Mouse (Mus musculus): ENCODE measurements at regions not wholly inside any gene's neighbourhood (a gene's known extent, or its start where the extent isn't known, plus 50 kb on each side); places are given as distances from the start of the nearest gene placed in this dataset.

GRCm38 (mm10) chr14:123219590-123219989 is 235.8 kb upstream of the Tmtc4 start:
- no peak for DNase-seq

- DNase-seq, result no peak
Measured at GRCm38 (mm10) chr14:123210241-123210640, 226.4 kb upstream of the Tmtc4 start.

GRCm38 (mm10) chr14:123202848-123203247 is 219.0 kb upstream of the Tmtc4 start:
- DNase-seq, result no peak

GRCm38 (mm10) chr14:123202313-123202712 is 218.5 kb upstream of the Tmtc4 start:
- no peak for DNase-seq

- peak; percentile 43 for DNase-seq
Measured at GRCm38 (mm10) chr14:123201426-123202274, 217.8 kb upstream of the Tmtc4 start.

- DNase-seq, result no peak
Measured at GRCm38 (mm10) chr14:123199111-123199510, 215.3 kb upstream of the Tmtc4 start.

GRCm38 (mm10) chr14:123192574-123192973 is 208.7 kb upstream of the Tmtc4 start:
- no peak for DNase-seq

- DNase-seq, result peak; percentile 21
Measured at GRCm38 (mm10) chr14:123190729-123191128, 206.9 kb upstream of the Tmtc4 start.

- no peak for DNase-seq
Measured at GRCm38 (mm10) chr14:123187270-123188058, 203.6 kb upstream of the Tmtc4 start.

- DNase-seq, result peak; percentile 15
Measured at GRCm38 (mm10) chr14:123173183-123173582, 189.3 kb upstream of the Tmtc4 start.

GRCm38 (mm10) chr14:123171865-123172264 is 188.0 kb upstream of the Tmtc4 start:
- DNase-seq, result no peak

GRCm38 (mm10) chr14:123163842-123164241 is 180.0 kb upstream of the Tmtc4 start:
- no peak for DNase-seq

- no peak for DNase-seq
Measured at GRCm38 (mm10) chr14:123143489-123144046, 159.7 kb upstream of the Tmtc4 start.

- DNase-seq, result no peak
Measured at GRCm38 (mm10) chr14:123138743-123139705, 155.2 kb upstream of the Tmtc4 start.

GRCm38 (mm10) chr14:123133979-123134378 is 150.1 kb upstream of the Tmtc4 start:
- no peak for DNase-seq

GRCm38 (mm10) chr14:123120361-123120760 is 136.5 kb upstream of the Tmtc4 start:
- DNase-seq, result no peak

- no peak for DNase-seq
Measured at GRCm38 (mm10) chr14:123116337-123116736, 132.5 kb upstream of the Tmtc4 start.

GRCm38 (mm10) chr14:123110533-123110932 is 126.7 kb upstream of the Tmtc4 start:
- no peak for DNase-seq

- no peak for DNase-seq
Measured at GRCm38 (mm10) chr14:123100371-123100770, 116.5 kb upstream of the Tmtc4 start.

- no peak for DNase-seq
Measured at GRCm38 (mm10) chr14:123096086-123096485, 112.3 kb upstream of the Tmtc4 start.

- no peak for DNase-seq
Measured at GRCm38 (mm10) chr14:123082065-123082464, 98.2 kb upstream of the Tmtc4 start.

GRCm38 (mm10) chr14:123081016-123081714 is 97.3 kb upstream of the Tmtc4 start:
- DNase-seq, result no peak

All from kidney, postnatal 14 days (tissue).